Mouse (Mus musculus) myocyte (in vitro differentiated cells): ENCODE measurements around the gene Ecsit.

Source experiments
- POLR2A ChIP-seq: IDR thresholded peaks from one replicate; pipeline ENCODE4 v1.6.1; 2011; ENCODE audit warnings: low read depth, mild to moderate bottlenecking, control low read depth, moderate library complexity; ENCODE audit not compliant: insufficient read length
- TCF12 ChIP-seq: IDR thresholded peaks from one replicate; pipeline ENCODE4 v1.6.1; 2011; ENCODE audit warnings: mild to moderate bottlenecking, control low read depth; ENCODE audit not compliant: poor library complexity, insufficient read depth, severe bottlenecking

- TF ChIP-seq POLR2A = peak; percentile 7
- TF ChIP-seq TCF12 = no peak
Observed at GRCm38 (mm10) chr9:22055713-22056112, 29.5 kb downstream of the Ecsit start.
